In the genomic region with DNA sequence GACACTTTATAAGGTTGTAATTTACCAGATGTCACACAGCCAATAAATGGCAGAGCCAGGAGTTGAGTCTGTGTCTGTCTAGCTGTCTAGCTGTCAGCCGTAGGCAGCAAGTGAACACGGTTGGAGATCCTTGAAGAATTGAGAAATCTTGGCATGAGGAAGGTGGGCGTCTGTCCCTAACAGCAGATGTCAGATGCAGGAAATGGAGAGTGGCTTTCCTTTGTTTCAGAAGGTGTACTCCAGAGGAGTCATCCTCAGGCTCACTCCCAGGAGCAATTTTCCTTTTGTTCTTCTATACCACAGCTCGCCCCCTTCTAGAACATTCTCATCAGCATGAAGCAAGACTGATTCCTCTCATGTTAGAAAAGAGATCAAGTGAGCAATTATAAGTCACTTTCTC, we compare ENCODE assay signal across 16 mouse cellular contexts. TPM values are rescaled to one million over a fixed set of nuclear protein-coding genes. Genes with fewer than 3 reads are reported as not detected.
A peak's percentile ranks its signal among the peaks of the same experiment; 100 is the strongest.
DNase-seq lines count a peak whose midpoint lies in the region.
"Had no signal": no experiment of that assay in that cellular context is flagged by ENCODE, and none has a peak within 500 bp of the region (broad histone marks: within the 10 kb centered on the region; RNA-seq: fewer than 3 reads in every experiment).

No protein-coding gene starts in this region.

- DNase-seq in heart, adult 11 months, result peak; percentile 54
- no peak for DNase-seq in heart, postnatal 10 days
- DNase-seq in right cerebral cortex, adult 18-20 months, result peak; percentile 11
- DNase-seq in right cerebral cortex, postnatal 4 days, result no peak
- no peak for DNase-seq in thymus, adult 18-20 months
- DNase-seq: adrenal gland, adult 2 months; adrenal gland, postnatal 10 days; adrenal gland, postnatal 25 days; cerebellum, adult 11-12 months; cerebellum, adult 2 months; cerebellum, adult 9-10 months; cerebellum, postnatal 10 days; cerebellum, postnatal 25 days; forebrain, postnatal 0 days had no signal

- intact Hi-C loops in heart, postnatal 10 days (cut with DNase I), result no loop called here

RNA-seq across cellular contexts. Expression of a gene that starts 40.2 kb away (rescaled TPM):
- under 1 TPM; 0.07 to 0.12 TPM for total RNA-seq in heart, postnatal 10 days (2021)
- total RNA-seq: ES-E14; forebrain, postnatal 0 days; MEL had no signal

Comparison
In these comparisons a context has a peak if more than half of its experiments do, and no peak if none do; other contexts are left out.
1. DNase-seq: peak in heart, adult 11 months (single experiment) and right cerebral cortex, adult 18-20 months (single experiment); none in heart, postnatal 10 days (0 of 2), right cerebral cortex, postnatal 4 days (single experiment) and thymus, adult 18-20 months (0 of 2).